Mouse (Mus musculus) megakaryocyte, embryonic 14.5 days (primary cell): ENCODE measurements at regions not wholly inside any gene's neighbourhood (a gene's known extent, or its start where the extent isn't known, plus 50 kb on each side); places are given as distances from the start of the nearest gene placed in this dataset.

Source experiments
- FLI1 ChIP-seq: IDR thresholded peaks from 2 replicates; pipeline ENCODE4 v1.6.1; 2012; ENCODE audit warnings: low read length, inconsistent platforms, mixed read lengths
- GATA1 ChIP-seq: IDR thresholded peaks from 3 replicates; pipeline ENCODE4 v1.6.1; 2012; ENCODE audit warnings: mixed read lengths, low read length, inconsistent platforms, borderline replicate concordance

GRCm38 (mm10) chr10:43722711-43723614, 144.9 kb downstream of the Cd24a start:
- TF ChIP-seq FLI1 (no peak), GATA1 (no peak)
